Mouse (Mus musculus) kidney, embryonic 16.5 days (tissue): ENCODE results near the gene Gmnc. TPM values are rescaled to one million over a fixed set of nuclear protein-coding genes. Genes with fewer than 3 reads are reported as not detected.

Experiments used
- ATAC-seq: fragments of 200-750 bp; cut with Nextera tagmentation; 2 replicates; pipeline ENCODE4 v1.8.0; 2017; ENCODE audit warnings: moderate TSS enrichment; ENCODE audit not compliant: low FRiP score, low TSS enrichment
- H3K27ac ChIP-seq: fragments of 300-500 bp; sonication (generic); 2 replicates; pipeline ENCODE4 v1.5.1; 2014; ENCODE audit warnings: low read length
- H3K27me3 ChIP-seq: fragments of 300-500 bp; sonication (generic); 2 replicates; pipeline ENCODE4 v1.6.1; 2014; ENCODE audit warnings: low read length, control low read depth, mixed read lengths; ENCODE audit not compliant: insufficient read depth
- H3K36me3 ChIP-seq: fragments of 300-500 bp; sonication (generic); 2 replicates; pipeline ENCODE4 v1.6.1; 2014; ENCODE audit warnings: low read length, control low read depth, mixed read lengths; ENCODE audit not compliant: insufficient read depth
- H3K4me1 ChIP-seq: fragments of 300-500 bp; sonication (generic); 2 replicates; pipeline ENCODE4 v1.6.1; 2014; ENCODE audit warnings: low read length, control low read depth, mixed read lengths; ENCODE audit not compliant: insufficient read depth
- H3K4me2 ChIP-seq: fragments of 300-500 bp; sonication (generic); replicated peaks from 2 replicates; pipeline ENCODE4 v1.6.1; 2014; ENCODE audit warnings: low read depth, low read length
- H3K4me3 ChIP-seq: fragments of 300-500 bp; sonication (generic); 2 replicates; pipeline ENCODE4 v1.5.1; 2014; ENCODE audit warnings: mild to moderate bottlenecking, low read length
- H3K9ac ChIP-seq: fragments of 300-500 bp; sonication (generic); replicated peaks from 2 replicates; pipeline ENCODE4 v1.6.1; 2014; ENCODE audit warnings: low read length
- H3K9me3 ChIP-seq: fragments of 300-500 bp; sonication (generic); 2 replicates; pipeline ENCODE4 v1.6.1; 2016; ENCODE audit warnings: low read length, control low read depth
- WGBS: fragments of 180-500 bp; shearing (Covaris S2); extraction: QIAGEN DNeasy Blood & Tissue Kit; methylation state at CpG from one replicate; pipeline ENCODE4 v1.1.7; 2014; 5-methylcytosine and 5-hydroxymethylcytosine counted together
- polyA plus RNA-seq: library from polyadenylated mRNA; unstranded; fragments of >200 nt; fragmentation: Nextera tagmentation; extraction: Ambion mirVana; gene quantifications from 2 replicates; pipeline ENCODE4 v1.2.1, GENCODE M21; 2015

Gene Gmnc
- polyA plus RNA-seq, 1 experiment from 2014 or later: not detected

GRCm38 (mm10) chr16:26985796-26986195 lies 5.7 kb downstream of the Gmnc start:
- H3K9me3 ChIP-seq: no peaks in the 10 kb centered on the region
- no peak overlapping the region for H3K9ac ChIP-seq
- H3K4me1 ChIP-seq: no peaks in the 10 kb centered on the region
- no peaks in the 10 kb centered on the region for H3K27me3 ChIP-seq
- H3K4me2 ChIP-seq: no peak overlapping the region
- no peaks in the 10 kb centered on the region for H3K36me3 ChIP-seq
- 81% methylated on average over 1 of the region's 1 CpGs for WGBS
- H3K4me3 ChIP-seq: no peak overlapping the region
- H3K27ac ChIP-seq: no peak overlapping the region
- ATAC-seq: no peak

- no peak for ATAC-seq
- H3K27me3 ChIP-seq: no peaks in the 10 kb centered on the region
- no peaks in the 10 kb centered on the region for H3K36me3 ChIP-seq
- no peak overlapping the region for H3K27ac ChIP-seq
- H3K9ac ChIP-seq: no peak overlapping the region
- no peaks in the 10 kb centered on the region for H3K4me1 ChIP-seq
- no peak overlapping the region for H3K4me3 ChIP-seq
- H3K4me2 ChIP-seq: no peak overlapping the region
- H3K9me3 ChIP-seq: no peaks in the 10 kb centered on the region
- 37% methylated on average over 3 of the region's 3 CpGs for WGBS
These were observed 9.3 kb downstream of the Gmnc start for GRCm38 (mm10) chr16:26982112-26982511.

GRCm38 (mm10) chr16:26967967-26968366 lies 23.5 kb downstream of the Gmnc start:
- ATAC-seq: peak; percentile 87
- no peak overlapping the region for H3K27ac ChIP-seq
- H3K9ac ChIP-seq: 0 out of 2 replicates have a peak overlapping the region, but pooled peaks have one; percentile 16

GRCm38 (mm10) chr16:26966830-26967229 lies 24.6 kb downstream of the Gmnc start:
- WGBS: 54% methylated on average over 2 of the region's 2 CpGs
- no peaks in the 10 kb centered on the region; the same call in 1 of the 2 replicates for H3K27me3 ChIP-seq
- 0 out of 2 replicates have a peak, but pooled peaks have one; percentile 59 for ATAC-seq
- no peak overlapping the region for H3K4me3 ChIP-seq
- no peaks in the 10 kb centered on the region for H3K9me3 ChIP-seq
- H3K27ac ChIP-seq: no peak overlapping the region
- no peak overlapping the region for H3K4me2 ChIP-seq
- no peaks in the 10 kb centered on the region for H3K36me3 ChIP-seq
- H3K4me1 ChIP-seq: no peaks in the 10 kb centered on the region
- no peak overlapping the region for H3K9ac ChIP-seq

More at GRCm38 (mm10) chr16:26967967-26968366, 23.5 kb downstream of the Gmnc start:
- no peaks in the 10 kb centered on the region for H3K4me1 ChIP-seq
- H3K4me3 ChIP-seq: peak overlapping the region; percentile 43
- no peaks in the 10 kb centered on the region for H3K9me3 ChIP-seq
- H3K36me3 ChIP-seq: no peaks in the 10 kb centered on the region
- peak overlapping the region; percentile 62 for H3K4me2 ChIP-seq
- WGBS: 2% methylated on average over 28 of the region's 28 CpGs
- H3K27me3 ChIP-seq: no peaks in the 10 kb centered on the region; the same call in 1 of the 2 replicates

GRCm38 (mm10) chr16:26961971-26962370 lies 29.5 kb downstream of the Gmnc start:
- Histone ChIP-seq H3K4me1 (no peaks in the 10 kb centered on the region), H3K9ac (no peak overlapping the region), H3K4me2 (no peak overlapping the region), H3K9me3 (no peaks in the 10 kb centered on the region), H3K4me3 (no peak overlapping the region), H3K36me3 (no peaks in the 10 kb centered on the region), H3K27me3 (no peaks in the 10 kb centered on the region), H3K27ac (no peak overlapping the region)
- no peak for ATAC-seq

GRCm38 (mm10) chr16:26951601-26952000 lies 39.9 kb downstream of the Gmnc start:
- H3K27me3 ChIP-seq: no peaks in the 10 kb centered on the region
- H3K9me3 ChIP-seq: no peaks in the 10 kb centered on the region
- H3K4me3 ChIP-seq: no peak overlapping the region
- no peak overlapping the region for H3K9ac ChIP-seq
- H3K27ac ChIP-seq: no peak overlapping the region
- no peaks in the 10 kb centered on the region for H3K36me3 ChIP-seq
- 87% methylated on average over 3 of the region's 3 CpGs for WGBS
- no peak overlapping the region for H3K4me2 ChIP-seq
- H3K4me1 ChIP-seq: no peaks in the 10 kb centered on the region
- no peak for ATAC-seq

GRCm38 (mm10) chr16:26950209-26950608 lies 41.2 kb downstream of the Gmnc start:
- Histone ChIP-seq H3K36me3 (no peaks in the 10 kb centered on the region), H3K4me2 (no peak overlapping the region), H3K9ac (no peak overlapping the region), H3K27me3 (no peaks in the 10 kb centered on the region), H3K27ac (no peak overlapping the region), H3K4me3 (no peak overlapping the region), H3K4me1 (no peaks in the 10 kb centered on the region), H3K9me3 (no peaks in the 10 kb centered on the region)
- no peak for ATAC-seq
- whole genome bisulfite sequencing: 53% methylated on average over 4 of the region's 4 CpGs

- H3K9ac ChIP-seq: no peak overlapping the region
- no peaks in the 10 kb centered on the region for H3K27me3 ChIP-seq
- H3K4me3 ChIP-seq: no peak overlapping the region
- no peaks in the 10 kb centered on the region for H3K36me3 ChIP-seq
- no peaks in the 10 kb centered on the region for H3K9me3 ChIP-seq
- H3K4me2 ChIP-seq: no peak overlapping the region
- H3K4me1 ChIP-seq: no peaks in the 10 kb centered on the region
- no peak overlapping the region for H3K27ac ChIP-seq
- ATAC-seq: no peak
- 79% methylated on average over 1 of the region's 1 CpGs for WGBS
These were observed 87.5 kb downstream of the Gmnc start for GRCm38 (mm10) chr16:26903968-26904367.

- WGBS: 11% methylated on average over 4 of the region's 4 CpGs
- Histone ChIP-seq H3K36me3 (no peaks in the 10 kb centered on the region), H3K27me3 (no peaks in the 10 kb centered on the region), H3K27ac (no peak overlapping the region), H3K4me2 (no peak overlapping the region), H3K9me3 (no peaks in the 10 kb centered on the region), H3K9ac (no peak overlapping the region), H3K4me3 (no peak overlapping the region), H3K4me1 (no peaks in the 10 kb centered on the region)
- ATAC-seq: peak; percentile 51; the same call in 1 of the 2 replicates
These were observed 90.0 kb downstream of the Gmnc start for GRCm38 (mm10) chr16:26901471-26901870.

GRCm38 (mm10) chr16:26886337-26886736 lies 105.1 kb downstream of the Gmnc start:
- Histone ChIP-seq H3K4me3 (no peak overlapping the region), H3K9ac (no peak overlapping the region), H3K9me3 (no peaks in the 10 kb centered on the region), H3K27me3 (no peaks in the 10 kb centered on the region), H3K36me3 (no peaks in the 10 kb centered on the region), H3K4me2 (no peak overlapping the region), H3K27ac (no peak overlapping the region), H3K4me1 (no peaks in the 10 kb centered on the region)
- ATAC-seq: no peak
- 78% methylated on average over 4 of the region's 4 CpGs for WGBS
